Mouse (Mus musculus): Measurements from ENCODE around the gene Esp22. TPM values are rescaled to one million over a fixed set of nuclear protein-coding genes. Genes with fewer than 3 reads are reported as not detected.

Esp22 gene
- not detected in 2 replicates for polyA plus RNA-seq (2015; fragmentation: Nextera tagmentation; extraction: Ambion mirVana)

GRCm38 (mm10) chr17:39095034-39095433, at the start of gene Esp22:
Gene Esp22 (plus strand): TSS chr17:39095334.

GRCm38 (mm10) chr17:39076937-39077336, 18.2 kb upstream of the Esp22 start, which contains the start of gene Esp23:
Gene Esp23 (minus strand): TSS chr17:39077037.

Other genes with a start within 250 kb of the Esp22 start
- gene Esp24, start 58.6 kb upstream of the Esp22 start, polyA plus RNA-seq (2015; fragmentation: Nextera tagmentation; extraction: Ambion mirVana) = not detected in 2 replicates
- gene Gm21903, start 52.0 kb upstream of the Esp22 start, polyA plus RNA-seq (2015; fragmentation: Nextera tagmentation; extraction: Ambion mirVana) = not detected in 2 replicates
- gene Esp23, start 18.3 kb upstream of the Esp22 start, polyA plus RNA-seq (2015; fragmentation: Nextera tagmentation; extraction: Ambion mirVana) = not detected in 2 replicates

Data from neural tube, postnatal 0 days (tissue).